Comparison of ENCODE assay signal across 9 mouse cellular contexts in genomic region chr4:153224618-153225177, GRCm38 (mm10).
DNase-seq lines count a peak whose midpoint lies in the region; ATAC-seq lines count a peak whose summit lies in the region.
"Had no signal": no experiment of that assay in that cellular context is flagged by ENCODE, and none has a peak within 500 bp of the region (broad histone marks: within the 10 kb centered on the region; RNA-seq: fewer than 3 reads in every experiment).

No protein-coding gene starts in this region.

- H3K4me1 ChIP-seq in midbrain, embryonic 13.5 days (replicated peaks): peaks cover 13% of the 10 kb centered on the region
- no peaks in the 10 kb centered on the region for H3K4me1 ChIP-seq in midbrain, embryonic 16.5 days (ENCODE audit: control insufficient read depth, insufficient read depth, low read length)
- peaks cover 7% of the 10 kb centered on the region for H3K4me1 ChIP-seq in forebrain, embryonic 16.5 days (replicated peaks; ENCODE audit: control insufficient read depth, insufficient read depth, low read length)
- H3K4me1 ChIP-seq in limb, embryonic 11.5 days (ENCODE audit: control insufficient read depth, insufficient read depth, low read length): peaks cover 23% of the 10 kb centered on the region

- H3K27ac ChIP-seq in midbrain, embryonic 13.5 days: no peak overlapping the region
- no peak overlapping the region for H3K27ac ChIP-seq in midbrain, embryonic 16.5 days (ENCODE audit: low read length)
- H3K27ac ChIP-seq in forebrain, embryonic 16.5 days (ENCODE audit: low read length): no peak overlapping the region
- 0 out of 2 replicates have a peak overlapping the region, but pooled peaks have one; percentile 42 for H3K27ac ChIP-seq in limb, embryonic 11.5 days (replicated peaks; ENCODE audit: low read depth, low read length)

- no peak overlapping the region for H3K4me3 ChIP-seq in midbrain, embryonic 13.5 days (replicated peaks)
- H3K4me3 ChIP-seq in midbrain, embryonic 16.5 days (ENCODE audit: low read depth, low read length): no peak overlapping the region
- no peak overlapping the region for H3K4me3 ChIP-seq in forebrain, embryonic 16.5 days (replicated peaks; ENCODE audit: low read length)
- no peak overlapping the region for H3K4me3 ChIP-seq in limb, embryonic 11.5 days (ENCODE audit: low read depth, low read length)

- H3K9ac ChIP-seq in midbrain, embryonic 13.5 days (replicated peaks): no peak overlapping the region
- H3K9ac ChIP-seq in midbrain, embryonic 16.5 days (ENCODE audit: low read depth, low read length): no peak overlapping the region
- no peak overlapping the region for H3K9ac ChIP-seq in forebrain, embryonic 16.5 days (replicated peaks; ENCODE audit: low read depth, low read length)
- H3K9ac ChIP-seq in limb, embryonic 11.5 days (ENCODE audit: low read length): no peak overlapping the region

- H3K4me2 ChIP-seq in midbrain, embryonic 13.5 days (replicated peaks): no peak overlapping the region
- no peak overlapping the region for H3K4me2 ChIP-seq in midbrain, embryonic 16.5 days (ENCODE audit: low read length)
- no peak overlapping the region for H3K4me2 ChIP-seq in forebrain, embryonic 16.5 days (ENCODE audit: low read length)
- no peak overlapping the region for H3K4me2 ChIP-seq in limb, embryonic 11.5 days (ENCODE audit: low read depth, severe bottlenecking)

- no peaks in the 10 kb centered on the region for H3K9me3 ChIP-seq in midbrain, embryonic 13.5 days
- H3K9me3 ChIP-seq in midbrain, embryonic 16.5 days (replicated peaks; ENCODE audit: control insufficient read depth, low read length, poor library complexity, severe bottlenecking): no peaks in the 10 kb centered on the region
- H3K9me3 ChIP-seq in forebrain, embryonic 16.5 days (ENCODE audit: control insufficient read depth, low read length): no peaks in the 10 kb centered on the region
- H3K9me3 ChIP-seq in limb, embryonic 11.5 days (ENCODE audit: control insufficient read depth, low read length): no peaks in the 10 kb centered on the region

- peak; percentile 64 for DNase-seq in limb, embryonic 11.5 days (ENCODE audit: low spot score)
- DNase-seq in cerebellum, adult 9-11 months: no peak
- DNase-seq in frontal cortex, postnatal 14 days (ENCODE audit: low spot score in 2 of 2): no peak
- DNase-seq in urinary bladder, adult 2 months (ENCODE audit: low spot score): no peak
- DNase-seq: cerebellum, postnatal 14 days had no signal

- no peaks in the 10 kb centered on the region for H3K36me3 ChIP-seq in midbrain, embryonic 13.5 days
- no peaks in the 10 kb centered on the region for H3K36me3 ChIP-seq in midbrain, embryonic 16.5 days (ENCODE audit: control insufficient read depth, insufficient read depth, low read length)
- H3K36me3 ChIP-seq in forebrain, embryonic 16.5 days (ENCODE audit: control insufficient read depth, insufficient read depth): no peaks in the 10 kb centered on the region
- no peaks in the 10 kb centered on the region for H3K36me3 ChIP-seq in limb, embryonic 11.5 days (ENCODE audit: control insufficient read depth, insufficient read depth, low read length)

- WGBS in midbrain, embryonic 13.5 days: 29% methylated on average over 6 of the region's 6 CpGs
- 17% methylated on average over 6 of the region's 6 CpGs for WGBS in midbrain, embryonic 16.5 days
- WGBS in forebrain, embryonic 16.5 days: 2% methylated on average over 6 of the region's 6 CpGs
- 10% methylated on average over 6 of the region's 6 CpGs for WGBS in limb, embryonic 11.5 days

- H3K27me3 ChIP-seq in midbrain, embryonic 13.5 days: peaks cover 36% of the 10 kb centered on the region
- 0 out of 2 replicates have a peak, but pooled peaks cover 2% of the 10 kb centered on the region for H3K27me3 ChIP-seq in midbrain, embryonic 16.5 days (ENCODE audit: control insufficient read depth, insufficient read depth, low read depth, low read length)
- peaks cover 22% of the 10 kb centered on the region for H3K27me3 ChIP-seq in forebrain, embryonic 16.5 days (replicated peaks; ENCODE audit: control insufficient read depth, insufficient read depth, low read length)
- no peaks in the 10 kb centered on the region for H3K27me3 ChIP-seq in limb, embryonic 11.5 days (ENCODE audit: control insufficient read depth, insufficient read depth, low read length)
- H3K27me3 ChIP-seq: Patski had no signal

- peak; percentile 82 for ATAC-seq in midbrain, embryonic 13.5 days
- no peak for ATAC-seq in midbrain, embryonic 16.5 days
- ATAC-seq in forebrain, embryonic 16.5 days: peak; percentile 96
- ATAC-seq in limb, embryonic 11.5 days (ENCODE audit: insufficient number of reproducible peaks, low FRiP score, low TSS enrichment, low read depth): peak; percentile 82
- ATAC-seq: Patski had no signal
